ENCODE assay signal across 9 mouse cellular contexts in genomic region chr14:48852787-48853186, GRCm38 (mm10).
DNase-seq lines count a peak whose midpoint lies in the region; ATAC-seq and TF ChIP-seq lines count a peak whose summit lies in the region.
"Had no signal": no experiment of that assay in that cellular context is flagged by ENCODE, and none has a peak within 500 bp of the region (broad histone marks: within the 10 kb centered on the region; RNA-seq: fewer than 3 reads in every experiment).

No protein-coding gene starts in this region.

- H3K4me1 ChIP-seq in kidney, embryonic 14.5 days (ENCODE audit: control insufficient read depth, insufficient read depth, low read length), result no peaks in the 10 kb centered on the region
- peaks cover 28% of the 10 kb centered on the region for H3K4me1 ChIP-seq in forebrain, embryonic 12.5 days
- 0 out of 2 replicates have a peak, but pooled peaks cover 3% of the 10 kb centered on the region for H3K4me1 ChIP-seq in limb, embryonic 14.5 days (ENCODE audit: control insufficient read depth, insufficient read depth, low read length)
- H3K4me1 ChIP-seq in neural tube, embryonic 15.5 days, result peaks cover 4% of the 10 kb centered on the region; the same call in 1 of the 2 replicates

- WGBS in kidney, embryonic 14.5 days, result 7% methylated on average over 15 of the region's 15 CpGs
- 5% methylated on average over 15 of the region's 15 CpGs for WGBS in forebrain, embryonic 12.5 days
- WGBS in limb, embryonic 14.5 days, result 8% methylated on average over 15 of the region's 15 CpGs
- 5% methylated on average over 15 of the region's 15 CpGs for WGBS in neural tube, embryonic 15.5 days

- ATAC-seq in kidney, embryonic 14.5 days (ENCODE audit: low FRiP score, low TSS enrichment), result no peak
- no peak for ATAC-seq in forebrain, embryonic 12.5 days (ENCODE audit: low FRiP score)
- no peak for ATAC-seq in limb, embryonic 14.5 days (ENCODE audit: low FRiP score, low read depth)
- no peak for ATAC-seq in neural tube, embryonic 15.5 days (ENCODE audit: low FRiP score)

- H3K27ac ChIP-seq in kidney, embryonic 14.5 days (ENCODE audit: low read depth, low read length), result no peak overlapping the region
- no peak overlapping the region for H3K27ac ChIP-seq in forebrain, embryonic 12.5 days
- no peak overlapping the region for H3K27ac ChIP-seq in limb, embryonic 14.5 days (replicated peaks; ENCODE audit: low read depth, low read length)
- H3K27ac ChIP-seq in neural tube, embryonic 15.5 days (replicated peaks), result no peak overlapping the region

- no peaks in the 10 kb centered on the region for H3K36me3 ChIP-seq in kidney, embryonic 14.5 days (ENCODE audit: control insufficient read depth, insufficient read depth, low read length)
- H3K36me3 ChIP-seq in forebrain, embryonic 12.5 days (replicated peaks), result no peaks in the 10 kb centered on the region
- no peaks in the 10 kb centered on the region for H3K36me3 ChIP-seq in limb, embryonic 14.5 days (ENCODE audit: control insufficient read depth, insufficient read depth, low read length)
- H3K36me3 ChIP-seq in neural tube, embryonic 15.5 days, result no peaks in the 10 kb centered on the region

- H3K9me3 ChIP-seq in kidney, embryonic 14.5 days (ENCODE audit: control insufficient read depth, low read length), result no peaks in the 10 kb centered on the region
- no peaks in the 10 kb centered on the region for H3K9me3 ChIP-seq in forebrain, embryonic 12.5 days
- H3K9me3 ChIP-seq in limb, embryonic 14.5 days (ENCODE audit: control insufficient read depth, low read length), result no peaks in the 10 kb centered on the region
- H3K9me3 ChIP-seq in neural tube, embryonic 15.5 days (replicated peaks), result no peaks in the 10 kb centered on the region

- no peak overlapping the region for H3K9ac ChIP-seq in kidney, embryonic 14.5 days (ENCODE audit: low read depth, low read length)
- no peak overlapping the region for H3K9ac ChIP-seq in forebrain, embryonic 12.5 days
- H3K9ac ChIP-seq in limb, embryonic 14.5 days (ENCODE audit: low read depth, low read length, severe bottlenecking), result 0 out of 2 replicates have a peak overlapping the region, but pooled peaks have one; percentile 31
- no peak overlapping the region for H3K9ac ChIP-seq in neural tube, embryonic 15.5 days (replicated peaks)

- DNase-seq in kidney, adult 8-10 months, result no peak
- no peak for DNase-seq in limb, embryonic 14.5 days (ENCODE audit: low spot score)
- no peak for DNase-seq in adrenal gland, postnatal 14 days
- DNase-seq in right cerebral cortex, postnatal 10 days (ENCODE audit: low spot score in 2 of 2), result no peak
- DNase-seq in adrenal gland, postnatal 36 days, result no peak
- DNase-seq: cerebellum, adult 11-12 months had no signal

- no peak overlapping the region for H3K4me3 ChIP-seq in kidney, embryonic 14.5 days (ENCODE audit: low read length)
- peak overlapping the region; percentile 23 for H3K4me3 ChIP-seq in forebrain, embryonic 12.5 days (replicated peaks)
- H3K4me3 ChIP-seq in limb, embryonic 14.5 days (replicated peaks; ENCODE audit: low read length), result peak overlapping the region; percentile 27
- peak overlapping the region; percentile 25 for H3K4me3 ChIP-seq in neural tube, embryonic 15.5 days (replicated peaks)

- H3K4me2 ChIP-seq in kidney, embryonic 14.5 days (replicated peaks; ENCODE audit: low read depth, low read length), result peak overlapping the region; percentile 2; the same call in 1 of the 2 replicates
- peak overlapping the region; percentile 43 for H3K4me2 ChIP-seq in forebrain, embryonic 12.5 days
- peak overlapping the region; percentile 43 for H3K4me2 ChIP-seq in limb, embryonic 14.5 days (replicated peaks; ENCODE audit: low read depth, low read length, severe bottlenecking)
- H3K4me2 ChIP-seq in neural tube, embryonic 15.5 days, result peak overlapping the region; percentile 48

- TF ChIP-seq POLR2A in limb, embryonic 14.5 days (IDR thresholded peaks at IDR 0.05; ENCODE audit: borderline replicate concordance, extremely low read depth, insufficient read depth, insufficient read length), result no peak

- peaks cover 18% of the 10 kb centered on the region for H3K27me3 ChIP-seq in kidney, embryonic 14.5 days (ENCODE audit: control insufficient read depth, insufficient read depth, low read length)
- peaks cover 20% of the 10 kb centered on the region for H3K27me3 ChIP-seq in forebrain, embryonic 12.5 days
- 0 out of 2 replicates have a peak, but pooled peaks cover 3% of the 10 kb centered on the region for H3K27me3 ChIP-seq in limb, embryonic 14.5 days (ENCODE audit: control insufficient read depth, insufficient read depth, low read length)
- peaks cover 10% of the 10 kb centered on the region for H3K27me3 ChIP-seq in neural tube, embryonic 15.5 days (replicated peaks)
